Mouse (Mus musculus) ovary, adult 18-20 months (tissue): Measurements from ENCODE around the gene Armc7.
"Not testable (repeated sequence)": the region's sequence is repeated elsewhere in the genome, so short reads cannot be mapped to it uniquely, and the experiment has no call there.

Experiments used
- DNase-seq: peaks from one replicate; pipeline ENCODE4 v3.0.0; 2022; ENCODE audit warnings: low spot score, mixed read lengths

Gene Armc7

DNA sequence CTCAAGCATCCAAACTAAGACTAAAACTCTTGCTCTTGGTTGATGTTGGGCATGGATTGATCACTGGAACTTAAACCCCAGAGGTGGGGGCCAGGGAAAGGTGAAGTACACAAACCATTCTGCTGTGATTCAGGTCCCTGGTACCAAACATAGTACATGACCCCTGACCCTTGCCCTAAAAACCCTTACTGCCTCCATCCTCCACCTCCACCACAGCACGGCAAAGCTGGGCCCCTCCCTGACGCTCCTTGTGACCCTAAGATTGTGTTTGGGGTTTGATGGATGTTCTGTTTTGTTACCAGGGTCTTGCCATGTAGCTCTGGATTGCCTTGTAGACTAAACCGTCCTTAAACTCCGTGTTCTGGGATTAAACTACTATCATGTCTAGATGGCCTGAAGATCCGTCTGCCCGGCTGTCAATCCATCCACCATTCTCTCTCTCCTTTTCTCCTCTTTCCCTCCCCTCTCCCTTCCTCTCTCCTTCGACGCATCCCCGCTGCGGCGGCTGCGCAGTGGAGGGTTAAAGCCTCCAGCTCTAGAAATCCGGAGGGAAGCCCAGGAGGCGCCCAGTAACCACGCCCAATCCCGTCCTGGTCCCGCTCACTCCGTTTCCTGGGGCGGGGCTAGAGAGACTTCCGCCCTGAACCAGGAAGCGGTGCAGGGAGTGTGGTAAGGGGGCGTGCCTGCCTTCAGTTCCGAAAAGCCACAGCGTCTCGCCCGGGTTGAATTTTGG, at the start of gene Armc7:
Gene Armc7, plus strand, starts transcription at position 643 of the 733 bp plus-strand sequence.
- DNase-seq: peak; percentile 93

DNA sequence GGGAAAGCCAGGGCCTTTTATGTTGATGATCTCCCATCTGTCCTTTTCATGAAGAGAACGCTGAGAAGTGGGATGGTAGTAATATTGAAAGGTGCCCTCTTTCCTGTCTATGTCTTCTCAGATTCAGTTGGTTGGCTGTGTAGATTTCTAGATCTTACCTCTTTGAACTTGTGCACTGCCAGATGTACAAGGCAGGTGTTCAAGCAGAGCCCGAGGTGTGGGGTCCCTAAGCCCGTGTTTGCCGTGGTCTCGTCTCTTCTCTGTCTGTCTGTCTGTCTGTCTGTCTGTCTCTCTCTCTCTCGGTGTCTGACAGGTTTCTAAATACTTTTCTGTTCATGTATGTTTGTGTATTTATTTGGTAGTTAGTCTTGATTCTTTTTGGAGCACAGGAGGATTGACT, 49.8 kb upstream of the Armc7 start:
- no peak for DNase-seq

DNA sequence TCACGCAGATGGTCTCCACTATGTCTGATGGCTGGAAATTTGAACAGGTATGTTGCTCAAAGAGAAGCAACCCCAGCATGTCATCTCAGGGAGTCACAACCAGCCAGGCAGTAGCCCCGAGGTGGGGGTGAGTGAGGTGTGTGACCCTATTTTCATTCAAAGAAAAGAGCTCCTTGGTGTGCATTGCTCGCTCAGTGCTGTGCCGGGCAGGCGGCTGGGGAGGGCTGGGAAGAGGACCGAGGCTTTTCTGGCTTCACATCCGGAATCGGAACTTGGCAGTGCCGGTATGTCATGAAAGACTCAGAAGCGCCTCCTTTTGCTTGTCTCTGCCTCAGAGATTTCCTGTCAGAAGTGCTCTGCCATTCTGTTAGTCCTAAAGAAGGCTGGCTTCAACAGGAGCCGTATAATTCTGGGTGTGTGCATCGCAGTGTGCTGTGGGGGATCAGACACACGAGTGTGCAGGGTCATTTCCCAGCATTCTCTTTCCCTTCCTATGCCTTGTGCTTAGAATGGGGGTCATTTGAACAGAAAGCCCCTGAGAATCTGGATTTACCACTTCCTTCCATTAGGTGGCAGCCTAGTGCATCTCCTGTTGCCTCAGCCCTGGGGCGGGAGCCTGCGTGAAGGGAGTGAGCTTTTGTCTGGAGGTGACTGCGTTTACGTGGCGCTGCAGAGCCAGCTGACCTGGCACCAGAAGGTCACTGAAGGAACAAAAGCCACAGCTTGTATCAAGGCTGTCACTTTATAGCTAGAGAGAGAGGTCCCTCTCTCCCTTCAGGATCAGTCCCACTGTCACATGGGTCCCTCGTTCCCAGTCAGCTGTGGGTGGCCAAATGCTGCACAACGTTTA, 47.8 kb upstream of the Armc7 start:
- peak; percentile 43 for DNase-seq

DNA sequence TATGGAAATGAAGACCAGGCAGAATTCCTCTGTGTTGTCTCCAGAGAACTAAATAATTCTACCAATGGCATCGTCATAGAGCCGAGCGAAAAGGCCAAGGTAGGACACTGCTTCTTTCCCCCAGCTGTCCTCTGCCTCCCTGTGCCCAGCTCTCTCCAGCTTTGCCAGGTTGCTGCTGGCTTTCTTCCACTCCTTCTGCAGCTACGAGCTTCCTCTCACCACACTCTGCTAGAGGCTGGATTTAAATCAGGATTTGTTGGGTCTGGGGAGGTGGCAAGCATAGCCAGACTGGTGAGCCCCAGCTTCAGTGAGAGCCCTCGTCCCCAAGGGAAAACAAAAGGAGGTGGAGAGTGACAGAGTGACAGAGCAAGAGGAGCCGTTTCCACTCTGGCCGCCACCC, 46.2 kb upstream of the Armc7 start:
- no peak for DNase-seq

DNA sequence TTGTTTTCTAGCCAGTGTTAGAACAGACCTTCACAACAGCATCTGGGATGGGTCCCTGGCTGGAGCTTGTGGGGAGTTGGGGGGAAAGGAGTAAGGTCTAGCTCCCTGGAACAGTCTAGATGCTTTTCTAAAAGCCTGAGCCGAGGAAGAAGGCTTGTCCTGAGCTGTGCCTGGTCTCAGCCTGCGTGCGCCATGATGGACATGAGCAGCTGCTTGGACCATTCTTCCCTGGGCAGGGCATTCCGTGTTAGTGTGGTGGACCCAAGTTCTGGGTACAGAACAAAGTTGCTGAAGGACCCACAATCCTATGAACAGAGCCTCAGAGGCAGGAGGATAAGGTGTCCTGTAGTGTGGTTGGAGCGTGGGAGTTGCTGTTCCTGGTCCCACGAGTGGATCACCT, 44.9 kb upstream of the Armc7 start:
- DNase-seq: no peak

DNA sequence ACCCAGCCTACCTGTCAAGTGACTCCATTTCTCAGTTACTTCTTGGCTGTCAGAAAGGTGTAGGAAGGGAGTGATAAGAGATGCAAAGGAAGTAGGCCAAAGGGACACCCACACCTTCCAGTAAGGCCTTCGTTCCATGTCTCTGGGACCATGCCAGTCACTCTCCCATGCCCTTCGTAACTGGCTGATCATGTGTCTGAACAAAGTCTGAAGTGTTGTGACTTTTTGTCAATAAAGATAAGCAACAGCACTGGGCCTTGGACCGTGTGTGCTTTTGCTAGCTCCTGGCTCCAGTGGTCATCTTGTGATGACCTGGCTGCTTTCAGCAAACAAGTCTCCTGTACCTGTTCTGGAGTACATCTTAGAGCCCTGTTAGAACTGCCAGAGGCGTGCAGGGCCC, 42.7 kb upstream of the Armc7 start:
- no peak for DNase-seq

DNA sequence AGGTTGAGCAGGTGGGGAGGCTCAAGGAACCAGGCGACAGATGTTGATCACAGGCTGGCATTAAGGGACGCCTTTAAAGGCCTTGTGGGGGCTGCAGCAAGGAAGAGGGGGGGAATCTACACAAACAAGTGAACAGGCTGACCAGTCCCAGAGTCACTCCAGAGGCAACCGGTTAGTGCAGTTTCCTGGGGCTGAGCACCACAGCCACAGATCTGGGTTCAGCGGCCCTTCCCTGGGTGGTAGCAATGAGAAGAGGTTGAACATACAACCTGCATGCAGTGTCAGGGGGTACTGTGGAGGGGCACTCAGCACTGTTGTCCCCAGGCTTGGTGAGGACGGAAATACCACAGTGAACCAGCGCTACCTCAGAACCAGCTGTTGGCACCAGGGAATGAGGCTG, 42.1 kb upstream of the Armc7 start:
- no peak for DNase-seq

DNA sequence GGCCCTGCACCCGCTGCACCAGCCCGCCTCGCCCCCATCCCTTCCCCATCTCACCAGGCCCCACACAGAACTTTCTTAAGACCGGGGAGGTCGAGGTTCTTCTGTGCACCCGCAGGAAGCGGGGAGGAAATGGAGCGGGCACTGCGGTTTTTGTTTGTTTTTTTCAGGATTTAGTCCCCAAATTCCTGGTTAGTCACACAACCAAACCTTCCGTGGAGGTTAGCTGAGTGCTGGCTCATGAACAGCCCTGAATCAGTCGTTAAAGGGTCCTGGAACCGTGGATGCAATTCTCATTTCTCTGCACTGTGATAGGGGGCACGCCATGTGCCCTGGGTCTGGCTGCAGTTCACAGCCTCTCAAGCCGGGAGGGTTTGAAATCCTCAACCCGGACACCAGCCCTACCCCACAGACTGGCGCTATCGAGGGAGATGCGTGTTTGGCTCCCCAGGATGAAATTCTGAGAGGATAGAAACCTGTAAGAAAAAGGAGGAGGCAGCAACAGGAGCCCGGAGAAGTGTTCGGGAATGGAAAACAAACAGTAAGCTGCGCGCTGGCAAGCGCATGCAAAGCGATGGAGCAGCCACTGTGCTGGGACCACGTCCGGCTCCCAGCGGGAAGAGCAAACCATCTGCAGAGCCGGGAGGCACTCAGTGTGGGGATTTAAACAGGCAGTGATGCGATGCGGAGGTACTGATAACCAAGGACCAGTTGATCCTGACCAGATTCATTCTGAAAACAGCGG, 39.7 kb upstream of the Armc7 start:
- no peak for DNase-seq

DNA sequence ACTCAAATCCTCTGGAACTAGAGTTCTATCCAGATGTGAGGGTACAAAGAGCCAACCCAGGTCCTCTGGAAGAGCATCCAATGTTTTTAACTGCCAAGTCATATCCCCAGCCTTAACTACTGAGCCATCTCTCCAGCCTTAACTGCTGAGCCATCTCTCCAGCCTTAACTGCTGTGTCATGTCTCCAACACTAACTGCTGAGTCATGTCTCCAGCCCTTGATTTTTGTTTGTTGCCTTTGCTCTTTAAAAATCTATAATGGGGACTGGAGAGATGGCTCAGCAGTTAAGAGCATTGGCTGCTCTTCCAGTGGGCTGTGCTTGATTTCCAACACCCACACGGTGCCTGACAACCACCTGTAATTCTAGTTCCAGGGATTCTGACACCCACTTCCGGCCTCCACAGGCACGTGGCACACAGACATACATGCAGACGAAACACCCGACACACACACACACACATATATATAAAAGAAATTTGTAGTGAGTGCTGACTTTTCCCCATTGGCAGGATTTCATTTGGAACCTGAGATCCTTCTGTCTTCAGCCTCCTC, 37.8 kb upstream of the Armc7 start:
- DNase-seq: no peak

DNA sequence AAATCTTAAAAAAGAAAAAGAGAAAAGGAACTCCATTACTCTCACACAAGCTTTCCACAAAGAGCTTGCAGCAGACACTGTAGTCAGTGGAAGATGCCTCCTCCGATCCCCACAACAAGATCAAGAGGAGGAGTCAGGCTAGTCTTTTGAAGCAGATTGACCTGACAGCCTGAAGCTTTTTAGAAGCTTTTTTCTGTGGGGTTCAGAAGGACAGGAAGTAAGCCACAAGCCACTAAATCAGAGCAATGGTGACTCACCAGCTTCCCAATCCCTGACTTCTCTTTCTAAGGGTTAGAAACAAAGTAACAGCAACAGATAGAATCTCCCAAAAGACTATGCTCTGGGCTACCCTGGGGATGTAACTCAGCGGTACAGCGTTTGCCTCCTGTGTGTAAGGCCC, 36.1 kb upstream of the Armc7 start:
- DNase-seq: no peak

DNA sequence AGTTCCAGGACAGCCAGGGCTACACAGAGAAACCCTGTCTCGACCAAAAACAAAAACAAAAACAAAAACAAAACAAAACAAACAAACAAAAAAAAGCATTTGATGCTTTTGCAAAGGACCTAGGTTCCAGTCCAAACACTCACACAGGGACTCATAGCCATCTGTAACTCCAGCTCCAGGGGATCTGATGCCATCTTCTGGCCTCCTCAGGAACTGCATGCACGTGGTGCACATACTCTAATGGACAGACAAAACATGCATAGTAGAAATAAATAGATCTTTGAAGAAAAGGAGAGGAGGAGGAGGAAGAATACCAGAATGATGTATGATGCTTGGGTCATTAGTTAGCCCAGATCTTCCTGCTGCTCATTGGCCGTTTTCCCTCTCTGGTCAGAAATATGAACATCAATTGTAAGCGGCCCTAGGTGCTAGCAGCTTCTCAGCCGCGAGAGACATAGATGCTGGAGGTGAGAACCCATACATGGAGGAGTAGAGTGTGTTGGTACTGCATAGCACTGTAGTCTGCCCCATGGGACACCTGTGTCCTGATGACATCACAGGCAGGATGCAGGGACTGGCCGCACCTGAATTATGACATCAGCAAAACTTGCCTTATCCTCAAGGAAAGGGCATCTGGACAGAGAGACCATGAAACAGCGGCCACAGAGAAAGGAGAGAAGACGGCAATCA, 35.4 kb upstream of the Armc7 start, which contains the start of gene Trim80:
Gene Trim80, plus strand, starts transcription at position 640 of the 690 bp plus-strand sequence.
- no peak for DNase-seq

DNA sequence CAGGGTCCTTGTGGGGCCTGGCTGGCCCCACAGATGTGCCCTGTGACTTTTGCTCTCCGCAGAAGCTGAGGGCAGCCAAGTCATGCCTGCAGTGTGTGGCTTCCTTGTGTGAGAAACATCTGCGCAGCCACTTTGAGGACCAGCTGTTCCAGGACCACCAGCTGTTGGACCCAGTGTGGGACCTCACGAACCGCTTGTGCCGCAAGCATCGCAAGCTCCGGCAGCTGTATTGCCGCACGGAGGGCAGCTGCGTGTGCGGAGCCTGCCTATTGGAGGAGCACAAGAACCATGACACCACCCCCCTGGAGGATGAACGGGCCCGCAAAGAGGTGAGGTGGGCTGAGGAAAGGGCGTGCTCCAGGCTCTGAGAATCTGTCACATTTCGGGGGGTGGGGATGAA, 34.0 kb upstream of the Armc7 start:
- no peak for DNase-seq

DNA sequence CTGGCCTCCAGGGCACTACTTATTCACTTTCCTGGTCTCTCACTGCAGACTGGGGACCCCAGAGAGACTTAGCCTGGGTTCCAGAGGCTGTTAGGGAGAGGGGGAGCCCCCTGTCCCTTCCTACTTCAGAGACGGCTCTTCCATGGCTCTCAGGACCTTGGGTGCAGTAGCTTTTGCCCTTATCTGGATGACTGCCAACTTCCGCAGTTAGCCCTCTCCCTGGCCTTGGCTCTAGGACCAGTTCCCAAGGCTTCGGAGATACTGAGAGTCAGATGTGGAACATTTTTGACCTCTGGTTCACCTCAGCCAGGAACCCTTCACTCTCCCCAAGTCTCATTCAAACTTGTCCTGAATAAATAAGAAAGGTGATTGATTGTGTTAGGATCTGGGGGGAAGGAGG, 28.6 kb upstream of the Armc7 start:
- peak; percentile 74 for DNase-seq

DNA sequence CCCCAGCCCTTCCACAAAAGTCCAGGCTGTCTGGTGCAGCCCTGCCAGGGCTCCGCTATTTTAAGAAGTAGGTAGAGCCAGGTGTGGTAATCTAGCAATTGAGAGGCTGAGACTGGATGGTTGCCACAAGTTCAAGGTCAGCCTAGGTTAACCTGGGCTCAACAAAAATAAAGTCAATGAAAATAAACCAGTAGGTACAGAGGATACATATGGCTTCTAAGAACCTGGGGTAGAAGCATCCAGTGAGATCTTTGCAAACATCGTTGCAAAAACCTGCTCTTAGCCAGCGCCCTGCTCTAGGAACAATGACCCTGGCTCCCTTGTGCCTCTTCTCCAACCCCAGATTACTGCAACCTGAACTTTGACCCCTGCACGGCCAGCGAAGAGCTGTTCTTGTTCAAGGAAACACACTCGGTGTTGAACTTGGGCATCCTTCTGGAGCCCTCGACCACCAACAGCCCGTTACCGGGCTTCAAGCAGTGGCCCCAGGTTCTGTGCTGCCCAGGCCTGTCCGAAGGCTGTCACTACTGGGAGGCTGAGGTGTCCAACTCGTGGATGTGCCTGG, 28.1 kb upstream of the Armc7 start:
- DNase-seq: no peak

DNA sequence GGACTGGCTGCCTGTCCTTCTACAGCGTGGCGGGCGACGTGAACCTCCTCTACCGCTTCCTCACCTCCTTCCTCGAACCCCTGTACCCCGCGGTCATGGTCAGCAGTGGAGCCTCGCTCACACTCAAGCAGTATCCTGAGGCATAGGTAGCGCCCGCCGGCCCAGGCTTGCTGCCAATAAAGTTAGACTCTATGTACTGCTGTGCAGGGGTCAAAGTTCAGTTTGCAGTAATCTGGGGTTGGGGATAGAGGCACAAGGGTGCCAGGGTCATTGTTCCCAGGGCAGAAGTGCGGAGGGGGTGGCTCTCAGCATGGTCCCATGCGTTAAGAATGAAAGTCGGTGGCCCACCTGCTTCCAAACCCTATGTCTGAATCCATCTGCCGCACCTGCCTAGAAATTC, 27.4 kb upstream of the Armc7 start:
- no peak for DNase-seq

DNA sequence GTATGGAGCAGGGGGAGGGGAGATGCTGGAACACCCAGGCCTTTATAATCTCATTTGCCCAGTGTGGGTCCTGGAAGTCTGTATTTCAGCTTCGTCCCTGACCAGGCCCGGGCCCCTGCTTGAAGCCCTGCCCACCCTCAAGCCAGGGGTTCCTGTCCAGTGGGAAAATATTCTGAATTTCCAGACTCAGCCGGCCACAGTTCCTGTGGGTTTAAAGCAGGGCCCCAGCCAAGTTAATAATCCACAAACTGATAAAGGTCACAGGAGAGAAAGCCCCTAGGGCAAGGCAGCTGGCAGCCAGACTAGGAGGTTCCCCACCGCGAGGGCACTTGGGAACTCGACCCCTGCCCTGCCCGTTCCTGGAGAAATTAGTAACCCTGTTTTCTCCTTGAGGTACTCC, 26.5 kb upstream of the Armc7 start:
- DNase-seq: no peak

DNA sequence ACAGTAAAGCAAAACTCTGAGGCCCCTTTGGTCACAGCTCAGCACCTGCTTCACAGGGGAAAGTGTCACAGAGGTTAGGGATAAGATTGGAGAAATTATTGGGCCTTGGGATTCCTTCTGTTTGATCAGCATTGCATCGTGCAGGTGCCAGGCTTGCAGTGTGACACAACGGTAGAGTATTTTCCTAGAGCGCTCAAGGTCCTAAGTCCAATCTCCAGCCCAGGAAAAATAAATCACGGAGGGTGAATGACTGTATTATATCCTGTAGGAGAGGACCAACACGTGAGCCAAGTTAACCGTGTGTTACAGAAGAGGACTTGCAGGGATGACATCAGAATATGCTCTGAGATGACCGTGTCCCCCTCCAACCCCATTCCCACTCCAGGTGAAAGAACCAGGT, 25.3 kb upstream of the Armc7 start:
- no peak for DNase-seq

DNA sequence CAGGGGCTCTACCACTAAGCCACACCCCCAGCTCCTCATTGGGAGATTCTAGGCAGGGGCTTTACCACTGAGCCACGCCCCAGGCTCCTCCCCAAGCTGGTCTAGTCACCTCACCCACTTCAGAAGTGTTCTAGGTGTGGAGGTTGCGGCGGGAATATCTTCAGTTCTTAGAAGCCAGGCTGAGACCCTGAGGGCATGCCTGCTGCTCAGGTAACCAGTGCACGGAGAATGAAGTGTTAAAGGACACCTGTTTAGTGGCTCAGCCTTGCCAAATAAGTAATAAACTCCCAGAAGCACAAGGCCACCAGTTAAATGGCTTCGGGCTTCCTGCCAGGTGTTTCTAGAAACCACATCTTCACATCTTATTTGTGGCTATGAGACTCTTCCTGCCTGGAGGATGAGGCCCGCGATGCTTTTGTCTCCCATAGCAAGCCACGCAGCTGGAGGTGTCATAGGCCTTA, 23.7 kb upstream of the Armc7 start:
- no peak for DNase-seq

DNA sequence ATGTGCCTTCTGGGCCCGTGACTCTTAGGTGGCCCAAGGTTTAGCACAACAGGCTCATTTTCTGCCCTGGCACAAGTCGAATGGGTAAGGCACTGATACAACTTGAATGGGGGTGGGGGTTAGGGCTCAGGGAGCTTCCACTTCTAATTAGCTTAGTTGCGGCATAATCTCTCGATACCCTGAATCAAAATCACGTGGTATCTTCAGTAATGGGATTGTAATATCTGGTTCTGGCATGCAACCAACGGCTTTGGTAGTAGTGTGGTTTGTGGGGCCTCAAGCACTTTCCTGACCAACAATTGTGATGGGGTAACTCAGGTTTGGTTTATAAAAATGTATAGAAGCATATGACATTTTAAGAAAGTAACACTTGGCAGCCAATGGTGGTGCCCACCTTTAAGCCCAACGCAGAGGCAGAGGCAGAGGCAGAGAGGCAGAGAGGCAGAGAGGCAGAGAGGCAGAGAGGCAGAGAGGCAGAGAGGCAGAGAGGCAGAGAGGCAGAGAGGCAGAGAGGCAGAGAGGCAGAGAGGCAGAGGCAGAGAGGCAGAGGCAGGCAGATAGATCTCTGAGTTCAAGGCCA, 23.1 kb upstream of the Armc7 start:
- no peak for DNase-seq

DNA sequence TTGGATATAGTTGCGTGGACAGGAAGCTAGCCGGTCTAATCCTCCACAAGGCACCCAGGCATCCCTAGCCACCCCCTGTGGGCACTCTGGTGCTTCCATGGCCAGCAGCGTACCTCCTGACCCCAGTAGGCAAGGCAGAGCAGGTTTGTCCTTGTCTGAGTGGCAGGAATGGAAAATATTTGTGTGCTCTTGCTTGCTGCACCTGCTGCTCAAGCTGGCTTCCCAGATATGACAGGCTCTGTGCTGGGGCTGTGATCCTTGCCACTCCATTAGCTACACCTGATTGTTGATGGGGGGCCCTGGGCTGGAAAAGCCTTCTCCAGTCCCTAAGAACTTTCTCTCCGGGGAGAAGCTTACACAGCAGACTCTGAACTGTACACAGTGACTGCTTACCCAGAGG, 22.2 kb upstream of the Armc7 start:
- no peak for DNase-seq

DNA sequence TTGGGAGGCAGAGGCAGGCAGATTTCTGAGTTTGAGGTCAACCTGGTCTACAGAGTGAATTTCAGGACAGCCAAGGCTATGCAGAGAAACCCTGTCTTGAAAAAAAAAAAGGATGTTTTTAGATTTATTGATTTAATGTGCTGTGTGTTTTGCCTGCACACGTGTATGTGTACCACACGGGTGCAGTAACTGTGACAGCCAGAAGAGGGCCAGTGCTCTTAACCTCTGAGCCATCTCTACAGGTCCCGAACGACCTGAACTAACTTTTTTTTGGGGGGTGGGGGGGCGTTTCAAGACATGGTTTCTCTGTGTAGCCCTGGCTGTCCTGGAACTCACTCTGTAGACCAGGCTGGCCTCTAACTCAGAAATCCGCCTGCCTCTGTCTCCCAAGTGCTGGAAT, 20.6 kb upstream of the Armc7 start:
- DNase-seq: not testable (repeated sequence)
